Mouse (Mus musculus): ENCODE data around the gene Map1lc3b.

DNA sequence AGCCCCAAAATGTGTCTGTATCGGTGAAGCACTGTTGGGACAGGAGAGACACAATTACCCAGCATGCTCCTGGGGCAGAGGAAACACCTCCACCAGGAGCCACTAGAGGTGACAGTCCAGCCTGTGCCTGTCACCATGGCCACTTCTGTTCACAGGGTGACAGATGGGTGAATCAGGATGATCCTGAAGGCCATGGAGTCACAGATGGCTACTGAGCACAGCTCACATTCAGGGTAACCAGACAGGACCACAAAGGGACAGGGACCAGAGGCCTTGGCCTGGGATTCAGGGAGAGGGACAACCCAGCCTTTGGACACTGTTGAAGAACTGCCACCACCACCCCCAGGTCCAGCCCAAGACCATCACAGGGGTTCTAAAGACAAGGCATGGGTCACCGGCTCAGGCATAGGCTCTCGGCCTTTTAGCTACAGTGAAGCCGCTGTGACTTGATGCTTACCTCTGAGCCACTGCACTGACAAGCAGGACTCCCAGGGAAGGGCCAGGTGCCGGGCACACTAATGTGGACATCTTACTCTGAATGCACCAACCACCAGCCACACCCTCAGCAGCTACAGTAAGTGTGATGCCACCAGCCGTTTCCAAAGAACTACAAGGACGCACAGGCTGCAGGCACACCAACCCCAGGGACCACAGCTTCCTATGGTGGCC lies 29.6 kb upstream of the Map1lc3b start:
- no peak for TF ChIP-seq POLR2A (IDR thresholded peaks at IDR 0.05; ENCODE audit: borderline replicate concordance, control insufficient read depth, low read depth, low read length)
- TF ChIP-seq CTCF (IDR thresholded peaks at IDR 0.05; ENCODE audit: control insufficient read depth, insufficient read depth, low read length): no peak

Data from bone marrow, adult 2 months (tissue).